Mouse (Mus musculus) CD4-positive, CD25-positive, alpha-beta regulatory T cell, adult 2 months (primary cell): ENCODE results near the gene Clasp1.
A peak's percentile ranks its signal among the peaks of the same experiment; 100 is the strongest.
"Not testable (repeated sequence)": the region's sequence is repeated elsewhere in the genome, so short reads cannot be mapped to it uniquely, and the experiment has no call there.

Experiments used
- DNase-seq: peaks from one replicate; pipeline ENCODE4 v3.0.0-alpha.2; 2012; ENCODE audit warnings: low read depth, low spot score

Gene Clasp1

GRCm38 (mm10) chr1:118580174-118580702, 191.4 kb downstream of the Clasp1 start:
- no peak for DNase-seq

- DNase-seq = no peak
Measured at GRCm38 (mm10) chr1:118581179-118581578, 192.3 kb downstream of the Clasp1 start.

GRCm38 (mm10) chr1:118589721-118590120, 200.9 kb downstream of the Clasp1 start:
- no peak for DNase-seq

- DNase-seq = no peak
Measured at GRCm38 (mm10) chr1:118592933-118593332, 204.1 kb downstream of the Clasp1 start.

- DNase-seq = no peak
Measured at GRCm38 (mm10) chr1:118595395-118595794, 206.5 kb downstream of the Clasp1 start.

- DNase-seq = no peak
Measured at GRCm38 (mm10) chr1:118597475-118598213, 208.8 kb downstream of the Clasp1 start.

- DNase-seq = no peak
Measured at GRCm38 (mm10) chr1:118598339-118598738, 209.5 kb downstream of the Clasp1 start.

- no peak for DNase-seq
Measured at GRCm38 (mm10) chr1:118613631-118614183, 224.8 kb downstream of the Clasp1 start.

- DNase-seq = not testable (repeated sequence)
Measured at GRCm38 (mm10) chr1:118621055-118621454, 232.2 kb downstream of the Clasp1 start.

- DNase-seq = no peak
Measured at GRCm38 (mm10) chr1:118622857-118623256, 234.0 kb downstream of the Clasp1 start.

- no peak for DNase-seq
Measured at GRCm38 (mm10) chr1:118625461-118625860, 236.6 kb downstream of the Clasp1 start.

GRCm38 (mm10) chr1:118625921-118626320, 237.1 kb downstream of the Clasp1 start:
- DNase-seq = no peak

- DNase-seq = no peak
Measured at GRCm38 (mm10) chr1:118626452-118626851, 237.6 kb downstream of the Clasp1 start.

GRCm38 (mm10) chr1:118627781-118628464, 239.1 kb downstream of the Clasp1 start, which contains the start of gene Tfcp2l1:
Gene Tfcp2l1 (plus strand): TSS chr1:118627945.
- DNase-seq = peak; percentile 41

- no peak for DNase-seq
Measured at GRCm38 (mm10) chr1:118633415-118633980, 244.6 kb downstream of the Clasp1 start.

- no peak for DNase-seq
Measured at GRCm38 (mm10) chr1:118642296-118642999, 253.6 kb downstream of the Clasp1 start.

- DNase-seq = no peak
Measured at GRCm38 (mm10) chr1:118643138-118643979, 254.5 kb downstream of the Clasp1 start.

GRCm38 (mm10) chr1:118645701-118646100, 256.8 kb downstream of the Clasp1 start:
- no peak for DNase-seq

GRCm38 (mm10) chr1:118648015-118648414, 259.2 kb downstream of the Clasp1 start:
- no peak for DNase-seq
